Mouse (Mus musculus) midbrain, embryonic 11.5 days (tissue): ENCODE measurements around the gene Uvssa. TPM values are rescaled to one million over a fixed set of nuclear protein-coding genes. Genes with fewer than 3 reads are reported as not detected.

Experiments
- ATAC-seq: fragments of 200-750 bp; cut with Nextera tagmentation; 2 replicates; pipeline ENCODE4 v1.8.0; 2017; ENCODE audit warnings: moderate TSS enrichment, moderate library complexity; ENCODE audit not compliant: low FRiP score
- DNase-seq: peaks from one replicate; pipeline ENCODE4 v3.0.0; 2015; ENCODE audit warnings: low spot score; ENCODE audit errors: missing footprints
- H3K27ac ChIP-seq: fragments of 300-500 bp; sonication (generic); 2 replicates; pipeline ENCODE4 v1.5.1; 2014; ENCODE audit warnings: low read depth, low read length
- H3K27me3 ChIP-seq: fragments of 300-500 bp; sonication (generic); 2 replicates; pipeline ENCODE4 v1.6.1; 2014; ENCODE audit warnings: mild to moderate bottlenecking, low read length, moderate library complexity, mixed read lengths; ENCODE audit not compliant: control insufficient read depth, insufficient read depth
- H3K36me3 ChIP-seq: fragments of 300-500 bp; sonication (generic); 2 replicates; pipeline ENCODE4 v1.6.1; 2014; ENCODE audit warnings: mild to moderate bottlenecking, low read length, moderate library complexity, mixed read lengths; ENCODE audit not compliant: control insufficient read depth, insufficient read depth
- H3K4me1 ChIP-seq: fragments of 300-500 bp; sonication (generic); 2 replicates; pipeline ENCODE4 v1.6.1; 2014; ENCODE audit warnings: low read length; ENCODE audit not compliant: control insufficient read depth, insufficient read depth
- H3K4me2 ChIP-seq: fragments of 300-500 bp; sonication (generic); 2 replicates; pipeline ENCODE4 v1.6.1; 2014; ENCODE audit warnings: mild to moderate bottlenecking, moderate library complexity
- H3K4me3 ChIP-seq: fragments of 300-500 bp; sonication (generic); 2 replicates; pipeline ENCODE4 v1.5.1; 2014; ENCODE audit warnings: low read depth, low read length
- H3K9ac ChIP-seq: fragments of 300-500 bp; sonication (generic); 2 replicates; pipeline ENCODE4 v1.6.1; 2014; ENCODE audit warnings: low read length
- H3K9me3 ChIP-seq: fragments of 300-500 bp; sonication (generic); 2 replicates; pipeline ENCODE4 v1.6.1; 2016; ENCODE audit warnings: low read length; ENCODE audit not compliant: control insufficient read depth
- WGBS: fragments of 180-500 bp; shearing (Covaris S2); extraction: QIAGEN DNeasy Blood & Tissue Kit; methylation state at CpG from one replicate; pipeline ENCODE4 v1.1.7; 2014; 5-methylcytosine and 5-hydroxymethylcytosine counted together
- polyA plus RNA-seq: library from polyadenylated mRNA; unstranded; fragments of >200 nt; fragmentation: Nextera tagmentation; extraction: Ambion mirVana; gene quantifications from 2 replicates; pipeline ENCODE4 v1.2.1, GENCODE M21; 2014

Gene Uvssa
- polyA plus RNA-seq, 1 experiment from 2014 or later = 6.1 TPM

- no peak overlapping the region for H3K4me2 ChIP-seq
- H3K4me1 ChIP-seq = no peaks in the 10 kb centered on the region
- no peaks in the 10 kb centered on the region for H3K36me3 ChIP-seq
- no peak for ATAC-seq
- H3K27me3 ChIP-seq = no peaks in the 10 kb centered on the region
- no peak overlapping the region for H3K4me3 ChIP-seq
- WGBS = 96% methylated on average over 3 of the region's 3 CpGs
- no peak overlapping the region for H3K9ac ChIP-seq
- no peak overlapping the region for H3K27ac ChIP-seq
- no peak for DNase-seq
- H3K9me3 ChIP-seq = no peaks in the 10 kb centered on the region
These were observed 34.3 kb upstream of the Uvssa start for GRCm38 (mm10) chr5:33344070-33344469.

DNA sequence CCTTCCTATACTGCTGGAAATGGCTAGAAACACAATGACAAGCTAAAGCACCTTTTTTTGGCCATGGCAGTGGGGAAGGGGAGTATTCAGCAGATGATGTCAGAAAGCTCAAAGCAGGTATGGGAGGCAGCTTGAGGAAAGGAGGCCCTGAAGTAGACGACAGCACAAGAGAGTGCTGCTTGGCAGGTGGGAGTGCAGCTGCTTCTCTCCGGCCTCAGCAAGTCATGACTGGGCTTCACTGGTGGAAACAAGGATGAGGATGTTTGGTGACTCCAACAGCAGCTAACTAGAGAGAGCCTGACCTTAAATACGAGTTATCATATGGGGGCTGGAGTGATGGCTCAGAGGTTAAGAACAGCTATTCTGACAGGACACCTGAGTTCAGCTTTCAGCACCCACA is 30.7 kb upstream of the Uvssa start:
- Histone ChIP-seq H3K27me3 (no peaks in the 10 kb centered on the region), H3K9me3 (no peaks in the 10 kb centered on the region), H3K9ac (no peak overlapping the region), H3K4me3 (no peak overlapping the region), H3K4me2 (no peak overlapping the region), H3K36me3 (no peaks in the 10 kb centered on the region), H3K27ac (no peak overlapping the region), H3K4me1 (no peaks in the 10 kb centered on the region)
- no peak for ATAC-seq
- no peak for DNase-seq
- WGBS = 84% methylated on average over 3 of the region's 3 CpGs

DNA sequence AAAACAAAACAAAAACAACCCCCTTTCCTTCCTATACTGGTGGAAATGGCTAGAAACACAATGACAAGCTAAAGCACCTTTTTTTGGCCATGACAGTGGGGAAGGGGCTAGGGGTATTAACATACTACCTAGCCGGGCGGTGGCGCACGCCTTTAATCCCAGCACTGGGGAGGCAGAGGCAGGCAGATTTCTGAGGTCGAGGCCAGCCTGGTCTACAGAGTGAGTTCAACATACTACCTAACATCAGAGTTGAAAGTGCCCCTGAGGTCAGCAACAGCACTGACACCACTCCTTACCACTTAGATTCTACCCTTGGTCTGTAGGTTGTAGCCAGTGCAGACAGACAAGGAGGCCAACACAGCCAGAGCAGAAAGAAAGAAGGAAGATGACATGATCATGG is 29.1 kb upstream of the Uvssa start:
- Histone ChIP-seq H3K27ac (no peak overlapping the region), H3K9ac (no peak overlapping the region), H3K36me3 (no peaks in the 10 kb centered on the region), H3K27me3 (no peaks in the 10 kb centered on the region), H3K4me2 (no peak overlapping the region), H3K4me1 (no peaks in the 10 kb centered on the region), H3K9me3 (no peaks in the 10 kb centered on the region), H3K4me3 (no peak overlapping the region)
- 92% methylated on average over 5 of the region's 5 CpGs for WGBS
- DNase-seq (peak; percentile 51), ATAC-seq (no peak)

- no peak for ATAC-seq
- Histone ChIP-seq H3K4me1 (no peaks in the 10 kb centered on the region), H3K4me2 (no peak overlapping the region), H3K27ac (no peak overlapping the region), H3K4me3 (no peak overlapping the region), H3K27me3 (no peaks in the 10 kb centered on the region), H3K9ac (no peak overlapping the region), H3K36me3 (no peaks in the 10 kb centered on the region), H3K9me3 (no peaks in the 10 kb centered on the region)
- WGBS = 81% methylated on average over 4 of the region's 4 CpGs
- no peak for DNase-seq
These were observed 28.6 kb upstream of the Uvssa start for GRCm38 (mm10) chr5:33349706-33350105.

DNA sequence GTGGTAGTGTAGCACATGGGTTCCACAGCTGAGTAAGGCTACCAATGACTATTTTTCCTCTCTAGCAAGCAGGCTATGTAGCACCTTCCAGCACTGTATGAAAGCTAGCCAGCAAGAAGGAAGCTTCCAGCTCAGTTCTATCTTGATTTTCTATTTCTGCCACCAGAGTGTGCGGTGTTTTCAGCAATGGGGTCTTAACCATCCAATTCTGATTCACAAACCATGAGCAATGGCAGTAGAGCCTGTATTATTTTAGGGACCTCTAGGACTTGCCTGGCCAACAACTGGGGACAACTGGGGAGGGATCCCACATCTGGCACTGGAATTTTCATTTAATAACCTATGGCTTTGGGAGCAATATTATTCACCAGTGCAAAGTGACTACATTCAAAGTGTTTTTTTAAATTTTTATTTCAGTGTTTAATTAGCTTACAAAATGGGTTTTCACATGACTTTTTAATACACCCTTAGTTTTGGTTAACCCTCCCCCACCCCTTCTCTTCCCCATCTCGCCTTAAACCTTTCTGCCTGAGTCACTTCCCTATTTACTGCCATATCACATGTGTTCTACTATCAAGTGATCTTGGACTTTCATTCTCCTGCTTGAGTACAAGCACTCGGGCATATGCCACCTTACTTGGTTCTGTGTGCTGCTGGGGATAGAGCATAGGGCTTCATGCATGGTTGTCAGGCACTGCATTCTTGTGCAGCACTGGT is 26.6 kb upstream of the Uvssa start:
- no peaks in the 10 kb centered on the region for H3K9me3 ChIP-seq
- H3K4me2 ChIP-seq = no peak overlapping the region
- DNase-seq (no peak), ATAC-seq (no peak)
- H3K27me3 ChIP-seq = no peaks in the 10 kb centered on the region
- no peaks in the 10 kb centered on the region for H3K4me1 ChIP-seq
- no peak overlapping the region for H3K9ac ChIP-seq
- 88% methylated on average over 3 of the region's 3 CpGs for WGBS
- no peak overlapping the region for H3K27ac ChIP-seq
- no peaks in the 10 kb centered on the region for H3K36me3 ChIP-seq
- H3K4me3 ChIP-seq = no peak overlapping the region

- DNase-seq (no peak), ATAC-seq (no peak)
- no peak overlapping the region for H3K27ac ChIP-seq
- no peaks in the 10 kb centered on the region for H3K4me1 ChIP-seq
- no peak overlapping the region for H3K9ac ChIP-seq
- 78% methylated on average over 8 of the region's 8 CpGs for WGBS
- no peaks in the 10 kb centered on the region for H3K27me3 ChIP-seq
- no peak overlapping the region for H3K4me2 ChIP-seq
- no peaks in the 10 kb centered on the region for H3K36me3 ChIP-seq
- no peaks in the 10 kb centered on the region for H3K9me3 ChIP-seq
- H3K4me3 ChIP-seq = no peak overlapping the region
These were observed 26.1 kb upstream of the Uvssa start for GRCm38 (mm10) chr5:33352273-33352645.

DNA sequence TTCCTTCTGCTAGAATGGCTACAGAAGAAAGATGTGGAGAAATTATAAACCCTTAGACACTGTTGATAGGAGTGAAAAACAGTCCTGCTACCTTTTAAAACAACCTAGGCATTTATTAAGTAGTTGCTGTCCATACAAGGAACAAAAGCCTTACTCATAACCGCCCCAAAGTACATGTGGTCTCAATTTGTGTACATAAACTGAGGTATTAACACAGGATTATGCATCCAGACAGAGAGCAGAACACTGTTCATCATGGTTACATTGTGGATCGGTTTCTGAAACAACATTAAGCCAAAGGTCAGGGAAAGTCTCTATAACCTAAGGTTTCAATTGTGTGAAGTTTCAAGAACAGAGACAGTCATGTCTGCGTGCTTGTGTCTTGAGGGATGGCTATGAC is 25.3 kb upstream of the Uvssa start:
- ATAC-seq (no peak), DNase-seq (no peak)
- H3K27ac ChIP-seq = no peak overlapping the region
- H3K9me3 ChIP-seq = no peaks in the 10 kb centered on the region
- no peaks in the 10 kb centered on the region for H3K27me3 ChIP-seq
- 87% methylated on average over 3 of the region's 3 CpGs for WGBS
- H3K4me2 ChIP-seq = no peak overlapping the region
- no peak overlapping the region for H3K9ac ChIP-seq
- no peaks in the 10 kb centered on the region for H3K4me1 ChIP-seq
- no peaks in the 10 kb centered on the region for H3K36me3 ChIP-seq
- no peak overlapping the region for H3K4me3 ChIP-seq

GRCm38 (mm10) chr5:33357494-33357893 is 20.9 kb upstream of the Uvssa start:
- Histone ChIP-seq H3K4me3 (no peak overlapping the region), H3K27ac (no peak overlapping the region), H3K27me3 (no peaks in the 10 kb centered on the region), H3K36me3 (peaks cover 8% of the 10 kb centered on the region; the same call in 1 of the 2 replicates), H3K4me1 (no peaks in the 10 kb centered on the region; the same call in 1 of the 2 replicates), H3K9me3 (no peaks in the 10 kb centered on the region), H3K9ac (no peak overlapping the region), H3K4me2 (no peak overlapping the region)
- no peak for ATAC-seq
- 100% methylated on average over 1 of the region's 1 CpGs for WGBS
- DNase-seq = no peak

DNA sequence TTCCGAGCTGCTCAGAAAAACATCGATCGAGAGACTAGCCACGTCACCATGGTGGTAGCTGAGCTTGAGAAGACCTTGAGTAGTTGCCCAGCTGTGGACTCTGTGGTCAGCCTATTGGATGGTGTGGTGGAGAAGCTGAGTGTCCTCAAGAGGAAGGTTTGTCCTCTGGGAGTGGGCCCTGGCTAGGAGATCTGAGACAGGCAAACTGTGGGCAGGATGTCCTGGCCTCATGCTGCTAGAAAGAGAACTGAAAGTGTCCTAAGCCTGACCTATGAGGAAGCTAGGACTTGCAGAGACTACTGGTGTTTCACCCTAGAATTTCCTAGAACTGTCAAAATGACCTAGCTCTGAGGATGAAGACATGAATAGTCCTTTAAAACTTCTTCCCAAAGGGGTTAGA is 19.9 kb upstream of the Uvssa start:
- H3K4me1 ChIP-seq = no peaks in the 10 kb centered on the region; the same call in 1 of the 2 replicates
- H3K4me2 ChIP-seq = no peak overlapping the region
- no peak overlapping the region for H3K9ac ChIP-seq
- H3K9me3 ChIP-seq = no peaks in the 10 kb centered on the region
- H3K36me3 ChIP-seq = peaks cover 9% of the 10 kb centered on the region; the same call in 1 of the 2 replicates
- DNase-seq = peak; percentile 28
- no peak for ATAC-seq
- no peak overlapping the region for H3K27ac ChIP-seq
- no peaks in the 10 kb centered on the region for H3K27me3 ChIP-seq
- WGBS = 97% methylated on average over 4 of the region's 4 CpGs
- no peak overlapping the region for H3K4me3 ChIP-seq
